Mouse (Mus musculus): ENCODE data around the gene Rhox10. TPM values are rescaled to one million over a fixed set of nuclear protein-coding genes. Genes with fewer than 3 reads are reported as not detected.
"Not testable (repeated sequence)": the region's sequence is repeated elsewhere in the genome, so short reads cannot be mapped to it uniquely, and the experiment has no call there.

Gene Rhox10
- total RNA-seq (2021) = not detected
- long read RNA-seq, experiment 1 = 0 reads
- long read RNA-seq, experiment 2 = 0 reads

- DNase-seq (ENCODE audit: low spot score in 2 of 2) = no peak
Measured at GRCm38 (mm10) chrX:38066175-38066574, at the start of gene Rhox10. TSS of gene Rhox10 (plus strand) at chrX:38066475.

- not testable (repeated sequence) for DNase-seq (ENCODE audit: low spot score in 2 of 2)
Measured at GRCm38 (mm10) chrX:38018597-38018996, 47.7 kb upstream of the Rhox10 start, which contains the start of gene Btg1-ps1. TSS of gene Btg1-ps1 (minus strand) at chrX:38018815.

GRCm38 (mm10) chrX:38033841-38034240, 32.4 kb upstream of the Rhox10 start:
- no peak for DNase-seq (ENCODE audit: low spot score in 2 of 2)

GRCm38 (mm10) chrX:38039666-38040065, 26.6 kb upstream of the Rhox10 start:
- DNase-seq (ENCODE audit: low spot score in 2 of 2) = no peak

- not testable (repeated sequence) for DNase-seq (ENCODE audit: low spot score in 2 of 2)
Measured at GRCm38 (mm10) chrX:38043014-38043413, 23.3 kb upstream of the Rhox10 start, which contains the start of gene Btg1-ps2. TSS of gene Btg1-ps2 (minus strand) at chrX:38043114.

- DNase-seq (ENCODE audit: low spot score in 2 of 2) = no peak
Measured at GRCm38 (mm10) chrX:38061544-38061943, 4.7 kb upstream of the Rhox10 start.

GRCm38 (mm10) chrX:38084226-38084625, 18.0 kb downstream of the Rhox10 start:
- DNase-seq (ENCODE audit: low spot score in 2 of 2) = peak; percentile 6 to 7

GRCm38 (mm10) chrX:38085041-38085440, 18.8 kb downstream of the Rhox10 start, which contains the start of gene Rhox11:
TSS of gene Rhox11 (minus strand) at chrX:38085141.
- no peak for DNase-seq (ENCODE audit: low spot score in 2 of 2)

- DNase-seq (ENCODE audit: low spot score in 2 of 2) = no peak
Measured at GRCm38 (mm10) chrX:38110807-38111206, 44.5 kb downstream of the Rhox10 start, which contains the start of gene Rhox12. TSS of gene Rhox12 (minus strand) at chrX:38110907.

GRCm38 (mm10) chrX:38120982-38121381, 54.7 kb downstream of the Rhox10 start, which contains the start of gene Rhox13:
TSS of gene Rhox13 (plus strand) at chrX:38121219.
- no peak for DNase-seq (ENCODE audit: low spot score in 2 of 2)

Other genes with a start within 250 kb of the Rhox10 start
- not detected for gene Rhox6, start 239.6 kb upstream of the Rhox10 start, total RNA-seq (2021)
- gene Rhox7a, start 234.8 kb upstream of the Rhox10 start, total RNA-seq (2021) = not detected
- not detected for gene Rhox8, start 187.5 kb upstream of the Rhox10 start, total RNA-seq (2021)
- not detected for gene Rhox7b, start 169.2 kb upstream of the Rhox10 start, total RNA-seq (2021)
- not detected for gene Rhox9, start 164.7 kb upstream of the Rhox10 start, total RNA-seq (2021)
- not detected for gene Btg1-ps1, start 47.7 kb upstream of the Rhox10 start, total RNA-seq (2021)
- not detected for gene Btg1-ps2, start 23.4 kb upstream of the Rhox10 start, total RNA-seq (2021)
- gene Rhox11, start 18.7 kb downstream of the Rhox10 start, total RNA-seq (2021) = not detected
- not detected for gene Rhox12, start 44.4 kb downstream of the Rhox10 start, total RNA-seq (2021)
- not detected for gene Rhox13, start 54.7 kb downstream of the Rhox10 start, total RNA-seq (2021)
- gene Zbtb33, start 123.3 kb downstream of the Rhox10 start, total RNA-seq (2021) = 10 to 100 TPM; 32.0 to 34.8 TPM
- gene Tmem255a, start 186.0 kb downstream of the Rhox10 start, total RNA-seq (2021) = 10 to 100 TPM; 15.0 to 18.9 TPM
- gene Atp1b4, start 249.7 kb downstream of the Rhox10 start, total RNA-seq (2021) = 10 to 100 TPM; 10.3 to 18.9 TPM